Mouse (Mus musculus): ENCODE data around the gene Gm49384. TPM values are rescaled to one million over a fixed set of nuclear protein-coding genes. Genes with fewer than 3 reads are reported as not detected.

The Gm49384 gene
- polyA plus RNA-seq, 1 experiment = 0.47 TPM

- TF ChIP-seq CTCF (IDR thresholded peaks at IDR 0.05; ENCODE audit: extremely low read depth, insufficient read depth, insufficient read length, insufficient replicate concordance) (no peak), POLR2A (IDR thresholded peaks at IDR 0.05; ENCODE audit: low read depth, low read length) (no peak)
- peaks cover 6% of the 10 kb centered on the region for H3K4me1 ChIP-seq (ENCODE audit: control insufficient read depth, insufficient read depth, insufficient read length)
- no peaks in the 10 kb centered on the region for H3K27me3 ChIP-seq (ENCODE audit: control insufficient read depth, insufficient read depth, low read length)
- no peak overlapping the region for H3K27ac ChIP-seq (ENCODE audit: insufficient read depth, low read length)
- WGBS = 63% methylated on average over 7 of the region's 7 CpGs
- H3K4me3 ChIP-seq (ENCODE audit: extremely low read depth, insufficient read depth, insufficient read length) = no peak overlapping the region; the same call in 1 of the 2 replicates
- DNase-seq (ENCODE audit: low read depth in 1 of 2, low spot score in 2 of 2) = no peak
- peaks cover 7% of the 10 kb centered on the region for H3K36me3 ChIP-seq (ENCODE audit: control insufficient read depth, insufficient read depth, low read length)
Measured at GRCm38 (mm10) chr12:69185371-69185770, 18.7 kb downstream of the Gm49384 start.

GRCm38 (mm10) chr12:69184342-69185295, 19.4 kb downstream of the Gm49384 start:
- TF ChIP-seq POLR2A (IDR thresholded peaks at IDR 0.05; ENCODE audit: low read depth, low read length) = no peak
- no peak for TF ChIP-seq CTCF (IDR thresholded peaks at IDR 0.05; ENCODE audit: extremely low read depth, insufficient read depth, insufficient read length, insufficient replicate concordance)
- peak in 1 of 2 experiments; percentile 61 for DNase-seq (ENCODE audit: low read depth in 1 of 2, low spot score in 2 of 2)
- no peaks in the 10 kb centered on the region for H3K27me3 ChIP-seq (ENCODE audit: control insufficient read depth, insufficient read depth, low read length)
- peaks cover 6% of the 10 kb centered on the region for H3K36me3 ChIP-seq (ENCODE audit: control insufficient read depth, insufficient read depth, low read length)
- H3K4me3 ChIP-seq (ENCODE audit: extremely low read depth, insufficient read depth, insufficient read length) = peak overlapping the region; percentile 90
- H3K27ac ChIP-seq (ENCODE audit: insufficient read depth, low read length) = peak overlapping the region; percentile 89
- H3K4me1 ChIP-seq (ENCODE audit: control insufficient read depth, insufficient read depth, insufficient read length) = peaks cover 6% of the 10 kb centered on the region
- WGBS = under 1% methylated on average over 82 of the region's 86 CpGs

GRCm38 (mm10) chr12:69183583-69184308, 20.3 kb downstream of the Gm49384 start, which contains the start of the genes Rpl36al and Mgat2:
TSS of gene Rpl36al (minus strand) at chr12:69184083.
TSS of gene Mgat2 (plus strand) at chr12:69184157.
- Histone ChIP-seq H3K4me3 (ENCODE audit: extremely low read depth, insufficient read depth, insufficient read length) (peak within 1 kb of the TSS; percentile 90), H3K4me1 (ENCODE audit: control insufficient read depth, insufficient read depth, insufficient read length) (peaks cover 6% of the 10 kb centered on the region), H3K27me3 (ENCODE audit: control insufficient read depth, insufficient read depth, low read length) (no peaks in the 10 kb centered on the region), H3K27ac (ENCODE audit: insufficient read depth, low read length) (peak within 1 kb of the TSS; percentile 89), H3K36me3 (ENCODE audit: control insufficient read depth, insufficient read depth, low read length) (peaks cover 4% of the 10 kb centered on the region)
- under 1% methylated on average over 84 of the region's 84 CpGs for WGBS
- TF ChIP-seq POLR2A (IDR thresholded peaks at IDR 0.05; ENCODE audit: low read depth, low read length) (peak; percentile 95), CTCF (IDR thresholded peaks at IDR 0.05; ENCODE audit: extremely low read depth, insufficient read depth, insufficient read length, insufficient replicate concordance) (no peak)
- peak; percentile 95 to 99 for DNase-seq (ENCODE audit: low read depth in 1 of 2, low spot score in 2 of 2)

GRCm38 (mm10) chr12:69181800-69182199, 22.3 kb downstream of the Gm49384 start:
- no peak for DNase-seq (ENCODE audit: low read depth in 1 of 2, low spot score in 2 of 2)
- H3K27ac ChIP-seq (ENCODE audit: insufficient read depth, low read length) = no peak overlapping the region
- H3K4me3 ChIP-seq (ENCODE audit: extremely low read depth, insufficient read depth, insufficient read length) = no peak overlapping the region
- WGBS = 85% methylated on average over 4 of the region's 4 CpGs
- H3K27me3 ChIP-seq (ENCODE audit: control insufficient read depth, insufficient read depth, low read length) = no peaks in the 10 kb centered on the region
- peaks cover 3% of the 10 kb centered on the region for H3K4me1 ChIP-seq (ENCODE audit: control insufficient read depth, insufficient read depth, insufficient read length)
- TF ChIP-seq CTCF (IDR thresholded peaks at IDR 0.05; ENCODE audit: extremely low read depth, insufficient read depth, insufficient read length, insufficient replicate concordance) (no peak), POLR2A (IDR thresholded peaks at IDR 0.05; ENCODE audit: low read depth, low read length) (no peak)
- peaks cover 4% of the 10 kb centered on the region for H3K36me3 ChIP-seq (ENCODE audit: control insufficient read depth, insufficient read depth, low read length)

GRCm38 (mm10) chr12:69179371-69179770, 24.7 kb downstream of the Gm49384 start:
- WGBS = 90% methylated on average over 12 of the region's 12 CpGs
- no peak for TF ChIP-seq POLR2A (IDR thresholded peaks at IDR 0.05; ENCODE audit: low read depth, low read length)
- TF ChIP-seq CTCF (IDR thresholded peaks at IDR 0.05; ENCODE audit: extremely low read depth, insufficient read depth, insufficient read length, insufficient replicate concordance) = no peak
- Histone ChIP-seq H3K4me1 (ENCODE audit: control insufficient read depth, insufficient read depth, insufficient read length) (no peaks in the 10 kb centered on the region; the same call in 1 of the 2 replicates), H3K27ac (ENCODE audit: insufficient read depth, low read length) (no peak overlapping the region), H3K4me3 (ENCODE audit: extremely low read depth, insufficient read depth, insufficient read length) (no peak overlapping the region), H3K36me3 (ENCODE audit: control insufficient read depth, insufficient read depth, low read length) (peaks cover 4% of the 10 kb centered on the region), H3K27me3 (ENCODE audit: control insufficient read depth, insufficient read depth, low read length) (no peaks in the 10 kb centered on the region)
- no peak for DNase-seq (ENCODE audit: low read depth in 1 of 2, low spot score in 2 of 2)

GRCm38 (mm10) chr12:69177526-69177925, 26.5 kb downstream of the Gm49384 start:
- no peaks in the 10 kb centered on the region for H3K27me3 ChIP-seq (ENCODE audit: control insufficient read depth, insufficient read depth, low read length)
- peaks cover 4% of the 10 kb centered on the region for H3K36me3 ChIP-seq (ENCODE audit: control insufficient read depth, insufficient read depth, low read length)
- no peaks in the 10 kb centered on the region for H3K4me1 ChIP-seq (ENCODE audit: control insufficient read depth, insufficient read depth, insufficient read length)
- WGBS = 95% methylated on average over 3 of the region's 3 CpGs
- TF ChIP-seq POLR2A (IDR thresholded peaks at IDR 0.05; ENCODE audit: low read depth, low read length) (no peak), CTCF (IDR thresholded peaks at IDR 0.05; ENCODE audit: extremely low read depth, insufficient read depth, insufficient read length, insufficient replicate concordance) (no peak)
- no peak for DNase-seq (ENCODE audit: low read depth in 1 of 2, low spot score in 2 of 2)
- no peak overlapping the region for H3K27ac ChIP-seq (ENCODE audit: insufficient read depth, low read length)
- H3K4me3 ChIP-seq (ENCODE audit: extremely low read depth, insufficient read depth, insufficient read length) = no peak overlapping the region

Measured in spleen, adult 2 months (tissue).